Mouse (Mus musculus): ENCODE results near the gene Cacna1d.

Cacna1d gene

DNA sequence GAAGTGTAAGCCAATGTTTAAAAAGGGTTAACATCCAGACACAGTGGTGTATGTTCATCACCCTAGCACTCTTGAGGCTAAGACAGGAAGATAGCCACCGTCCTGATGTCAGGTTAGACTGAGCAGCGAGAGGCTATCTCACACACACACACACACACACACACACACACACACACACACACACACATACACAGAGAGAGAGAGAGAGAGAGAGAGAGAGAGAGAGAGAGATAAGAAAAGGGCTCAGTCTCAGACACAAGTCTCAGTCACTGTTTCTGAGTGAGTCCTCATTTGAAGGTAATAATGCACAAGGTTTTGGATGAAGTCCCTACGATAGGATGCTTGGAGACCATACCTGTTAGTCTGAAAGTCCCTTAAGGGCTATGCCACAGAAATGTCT is 322.9 kb downstream of the Cacna1d start:
- no peak for DNase-seq (ENCODE audit: low read depth, low spot score)

DNA sequence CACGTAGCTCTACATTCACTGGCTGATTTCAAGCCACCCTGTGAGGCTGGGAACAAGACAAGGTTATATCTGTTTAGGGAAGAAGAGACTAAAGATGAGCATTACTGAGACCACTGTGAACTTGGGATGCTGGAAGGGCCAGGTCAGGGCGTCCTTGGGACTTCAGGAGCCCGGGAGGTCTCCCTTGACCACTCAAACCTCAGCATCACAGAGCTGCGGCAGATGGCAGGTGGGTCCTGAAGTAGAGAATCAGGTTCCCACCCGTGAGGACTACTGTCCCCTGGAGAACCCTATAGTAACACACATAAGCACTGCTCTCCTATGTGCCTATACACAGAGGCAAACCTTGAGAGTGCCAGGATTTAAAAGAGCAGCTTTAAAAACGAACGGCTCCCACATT is 323.6 kb downstream of the Cacna1d start:
- DNase-seq (ENCODE audit: low read depth, low spot score), result no peak

DNA sequence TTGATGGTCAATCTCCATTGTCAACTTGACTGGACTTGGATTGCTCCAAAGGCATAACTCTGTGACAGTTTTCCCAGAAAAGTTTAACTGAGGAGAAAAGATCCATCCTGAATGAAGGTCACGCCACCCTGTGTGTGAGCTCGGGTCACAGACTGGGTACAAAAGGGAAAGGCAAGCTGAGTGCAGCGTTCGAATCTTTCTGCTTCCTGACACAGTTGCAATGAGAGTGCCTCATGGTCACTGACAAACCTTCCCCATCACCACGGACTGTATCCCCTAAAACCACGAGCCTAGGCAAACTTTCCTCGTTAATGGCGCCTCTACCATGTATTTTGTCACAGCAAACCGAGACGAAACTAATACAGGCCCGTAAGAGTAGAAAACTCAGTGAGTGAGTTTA is 325.2 kb downstream of the Cacna1d start:
- DNase-seq (ENCODE audit: low read depth, low spot score), result no peak

DNA sequence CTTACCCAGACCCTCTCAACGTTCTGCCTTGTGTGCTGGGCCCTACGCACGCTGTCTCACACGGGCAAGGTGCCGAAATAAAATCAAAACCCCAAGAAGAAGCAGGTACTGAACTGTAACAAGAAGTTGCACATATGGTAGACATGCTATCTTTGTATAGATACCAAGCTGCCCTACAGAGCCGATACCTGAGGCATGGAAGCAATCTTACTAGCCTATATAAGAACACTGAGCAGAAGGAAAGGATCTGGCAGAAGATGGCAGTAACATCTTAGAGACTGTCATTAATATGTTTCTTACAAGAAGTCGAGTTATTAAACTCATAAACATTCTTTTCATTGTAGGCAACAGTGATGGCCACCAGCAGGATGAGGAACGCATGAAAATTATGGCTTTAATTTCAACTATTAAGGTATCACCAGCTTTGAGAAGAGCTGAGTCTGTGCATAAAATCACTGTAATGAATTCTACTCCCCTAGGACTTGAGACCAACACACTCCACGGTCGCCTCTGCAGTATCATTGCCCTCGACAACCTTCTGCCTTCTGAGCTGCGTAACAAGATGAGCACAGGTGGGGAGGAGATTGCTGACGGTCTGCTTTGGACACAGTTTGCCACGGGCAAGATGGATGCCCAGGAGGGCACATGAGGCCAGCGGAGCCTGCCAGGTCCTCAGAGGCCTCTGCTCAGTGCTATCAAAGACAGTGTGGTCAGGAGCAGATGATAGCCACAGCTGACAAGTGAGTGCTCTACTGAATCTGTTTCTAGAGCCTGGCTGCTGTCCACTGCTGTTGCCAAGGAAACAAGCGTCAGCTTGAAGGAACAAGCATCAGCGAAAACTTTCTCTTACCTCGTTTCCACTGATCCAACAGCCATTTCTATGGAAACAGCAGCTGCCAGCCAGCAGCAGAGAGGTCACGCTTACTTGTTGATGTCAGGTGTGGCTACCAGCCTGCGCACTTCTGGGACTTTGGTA is 327.2 kb downstream of the Cacna1d start:
- DNase-seq (ENCODE audit: low read depth, low spot score), result no peak

DNA sequence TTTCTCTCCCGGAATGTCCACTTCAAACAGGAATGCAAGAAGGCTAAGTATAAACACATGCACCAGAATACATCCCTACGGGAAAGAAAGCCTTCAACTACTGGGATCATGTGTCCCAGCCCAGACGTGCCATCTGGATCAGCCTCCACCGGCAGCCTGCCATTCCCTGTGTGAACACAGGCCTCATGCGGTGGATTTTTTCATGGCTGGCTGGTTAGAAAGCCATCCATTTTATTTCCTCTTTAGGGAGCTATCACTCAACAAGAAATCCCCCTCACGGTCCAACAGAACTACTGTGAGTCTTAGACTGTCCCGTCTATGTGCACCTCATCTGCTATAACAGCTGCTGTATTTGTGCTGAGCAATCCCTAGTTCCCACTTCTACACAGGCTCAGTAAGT is 343.5 kb downstream of the Cacna1d start:
- DNase-seq (ENCODE audit: low read depth, low spot score), result no peak

DNA sequence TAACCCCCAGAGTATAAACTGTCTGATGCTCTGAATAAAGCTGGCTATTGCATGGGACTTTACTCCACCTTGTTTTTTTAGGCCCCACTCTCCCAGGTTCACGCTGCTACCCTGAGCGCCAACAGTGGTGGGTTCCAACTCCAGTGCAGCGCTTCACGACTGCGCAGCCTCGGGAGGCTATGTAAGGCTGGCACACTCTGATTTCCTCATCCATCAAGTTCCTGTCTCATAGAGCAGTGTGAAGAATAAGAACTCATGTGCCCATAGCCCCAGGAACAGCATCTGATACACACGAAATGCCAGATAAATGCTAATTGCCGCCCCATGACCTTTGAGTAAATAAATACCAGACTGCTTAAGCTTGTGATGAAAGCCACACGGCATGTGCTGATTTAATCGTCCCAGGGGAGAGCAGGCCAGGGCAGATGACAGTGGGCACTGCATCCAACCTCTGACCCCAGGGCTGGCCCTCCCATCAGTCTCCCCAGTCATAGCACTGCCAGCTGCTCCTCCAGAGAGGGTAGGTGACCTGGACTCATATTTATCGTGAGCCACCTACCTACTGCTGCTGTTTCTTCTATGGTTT is 352.8 kb downstream of the Cacna1d start:
- DNase-seq (ENCODE audit: low read depth, low spot score), result no peak

DNA sequence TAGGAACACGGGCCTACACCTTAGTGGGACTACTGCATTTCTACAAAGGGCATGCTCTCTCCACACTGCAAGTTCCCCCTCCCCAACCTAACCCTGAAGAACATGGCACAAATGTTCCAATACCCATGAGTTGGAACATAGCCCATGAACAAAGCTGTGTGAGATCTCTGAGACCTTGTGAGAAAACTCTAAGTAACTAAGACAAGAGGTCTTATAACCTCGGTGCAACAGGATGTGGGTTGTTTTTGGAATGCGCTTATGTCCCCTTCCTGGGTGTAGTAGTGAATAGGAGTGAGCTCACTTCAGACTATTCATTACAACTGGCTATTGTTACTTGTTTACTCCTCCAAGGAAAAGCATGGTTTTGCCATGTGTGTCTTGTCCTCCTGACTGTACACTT is 353.3 kb downstream of the Cacna1d start:
- DNase-seq (ENCODE audit: low read depth, low spot score), result no peak

DNA sequence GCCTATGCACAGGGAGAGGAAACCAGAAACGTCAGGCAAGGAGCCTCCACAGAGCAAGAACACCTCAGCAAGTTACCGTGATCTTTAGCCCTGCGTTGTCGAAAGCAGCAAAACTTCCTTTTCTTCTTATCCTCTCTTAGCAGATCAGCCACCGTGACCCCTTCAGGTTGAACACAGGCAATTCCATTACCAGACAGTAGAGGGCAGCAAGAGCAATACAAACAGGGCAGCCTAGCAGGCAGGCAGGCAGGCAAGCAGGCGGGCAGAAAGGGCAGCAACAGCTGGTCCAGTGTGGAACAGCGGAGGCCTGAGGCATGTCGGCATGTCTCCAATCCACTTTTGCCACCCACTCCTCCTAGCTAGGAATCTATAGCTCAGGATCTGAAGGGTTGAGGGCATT is 354.3 kb downstream of the Cacna1d start:
- DNase-seq (ENCODE audit: low read depth, low spot score), result peak; percentile 79

DNA sequence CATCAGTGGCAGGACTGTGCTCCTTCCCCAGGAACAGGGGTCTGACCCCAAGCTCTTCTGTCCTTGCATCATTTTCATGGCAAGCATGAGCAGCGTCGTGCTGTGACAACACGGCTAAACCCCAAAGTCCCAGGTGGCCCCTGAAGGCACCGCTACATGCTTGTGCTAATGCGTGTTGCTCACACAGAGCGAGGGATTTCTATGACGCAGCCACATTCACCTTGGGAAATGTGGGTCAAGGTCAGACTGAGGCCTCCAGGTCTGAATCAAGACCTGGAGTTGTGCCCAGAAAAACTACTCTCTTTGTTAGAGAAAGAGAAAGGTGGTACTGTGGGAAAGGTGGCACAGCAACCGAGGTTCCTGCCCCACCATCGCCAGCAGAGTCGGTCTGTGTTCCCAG is 355.9 kb downstream of the Cacna1d start:
- no peak for DNase-seq (ENCODE audit: low read depth, low spot score)

DNA sequence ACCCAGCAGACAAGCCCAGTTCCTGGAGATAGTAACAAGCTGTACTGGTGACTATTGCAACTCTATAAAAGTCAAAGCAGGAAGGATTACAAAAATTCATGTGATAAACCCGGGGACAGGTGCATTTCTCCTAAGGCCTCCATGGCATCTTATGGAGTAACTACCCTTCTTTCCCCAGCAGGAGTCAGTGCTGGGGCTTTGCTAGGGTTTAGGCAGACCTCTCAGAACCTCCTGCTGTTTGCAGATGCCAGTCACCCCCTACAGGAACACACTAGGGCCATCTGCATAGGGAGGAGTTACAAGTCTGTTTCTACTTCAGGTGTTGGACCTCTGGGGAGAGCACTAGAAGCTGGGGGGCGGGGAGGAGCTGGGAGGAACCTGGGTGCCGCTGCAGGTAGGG is 357.6 kb downstream of the Cacna1d start:
- peak; percentile 84 for DNase-seq (ENCODE audit: low read depth, low spot score)

DNA sequence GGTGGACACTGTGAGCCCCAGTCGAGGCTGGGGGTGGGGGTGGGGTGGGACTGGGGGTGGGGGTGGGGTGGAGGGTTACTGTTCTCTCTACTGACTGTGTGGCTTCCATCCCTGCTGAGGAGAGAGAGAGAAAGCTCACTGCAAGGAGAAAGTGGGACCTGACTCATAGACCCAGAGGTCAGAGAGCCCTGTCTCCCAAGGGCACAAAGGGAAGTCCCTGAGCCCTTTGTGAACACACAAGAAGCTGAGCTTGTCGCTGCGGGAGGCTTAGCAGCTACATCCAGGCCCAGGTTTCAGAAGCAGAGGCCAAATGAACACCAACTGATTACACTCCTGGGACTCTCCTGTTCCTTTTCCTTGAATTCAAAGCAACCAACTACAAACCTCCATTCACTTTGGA is 360.0 kb downstream of the Cacna1d start:
- no peak for DNase-seq (ENCODE audit: low read depth, low spot score)

DNA sequence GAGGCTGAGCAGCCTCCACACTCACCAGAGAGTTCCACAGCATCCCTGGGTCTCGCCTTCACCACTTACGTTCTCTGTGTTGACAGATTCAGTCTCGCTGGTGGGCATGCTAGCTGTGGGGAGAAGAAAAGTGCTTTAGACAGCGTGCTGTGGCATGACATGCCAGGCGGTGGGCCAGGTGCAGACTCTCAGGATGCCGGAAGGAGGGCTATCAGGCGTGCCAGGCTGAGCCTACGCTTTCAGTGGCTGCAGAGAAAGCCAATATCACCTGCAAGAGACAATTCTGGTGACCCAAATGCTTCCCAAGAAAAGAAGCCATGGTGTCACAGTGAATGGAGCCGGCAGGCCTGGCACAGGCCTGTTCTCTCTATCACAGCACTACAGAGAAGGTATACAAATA is 361.2 kb downstream of the Cacna1d start:
- no peak for DNase-seq (ENCODE audit: low read depth, low spot score)

DNA sequence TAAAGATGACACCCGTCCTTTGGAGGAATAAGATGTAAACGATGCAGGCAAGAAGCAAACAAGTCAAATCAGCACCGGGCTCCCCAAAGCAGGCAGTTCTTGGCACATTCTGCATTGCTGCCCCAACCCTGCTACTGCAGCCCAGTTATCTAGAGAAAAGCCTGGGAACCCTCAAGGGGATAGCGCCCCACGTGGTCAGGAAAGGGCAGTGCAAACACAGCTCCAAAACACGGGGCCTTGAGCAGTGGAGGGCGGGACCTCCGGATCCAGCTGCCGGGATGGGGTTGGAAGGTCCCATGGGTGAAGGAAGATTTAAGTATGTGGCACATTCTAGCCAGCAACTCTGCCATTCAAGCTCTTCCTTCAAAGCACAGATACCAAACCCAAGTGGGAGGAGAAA is 361.9 kb downstream of the Cacna1d start:
- DNase-seq (ENCODE audit: low read depth, low spot score), result peak; percentile 68

DNA sequence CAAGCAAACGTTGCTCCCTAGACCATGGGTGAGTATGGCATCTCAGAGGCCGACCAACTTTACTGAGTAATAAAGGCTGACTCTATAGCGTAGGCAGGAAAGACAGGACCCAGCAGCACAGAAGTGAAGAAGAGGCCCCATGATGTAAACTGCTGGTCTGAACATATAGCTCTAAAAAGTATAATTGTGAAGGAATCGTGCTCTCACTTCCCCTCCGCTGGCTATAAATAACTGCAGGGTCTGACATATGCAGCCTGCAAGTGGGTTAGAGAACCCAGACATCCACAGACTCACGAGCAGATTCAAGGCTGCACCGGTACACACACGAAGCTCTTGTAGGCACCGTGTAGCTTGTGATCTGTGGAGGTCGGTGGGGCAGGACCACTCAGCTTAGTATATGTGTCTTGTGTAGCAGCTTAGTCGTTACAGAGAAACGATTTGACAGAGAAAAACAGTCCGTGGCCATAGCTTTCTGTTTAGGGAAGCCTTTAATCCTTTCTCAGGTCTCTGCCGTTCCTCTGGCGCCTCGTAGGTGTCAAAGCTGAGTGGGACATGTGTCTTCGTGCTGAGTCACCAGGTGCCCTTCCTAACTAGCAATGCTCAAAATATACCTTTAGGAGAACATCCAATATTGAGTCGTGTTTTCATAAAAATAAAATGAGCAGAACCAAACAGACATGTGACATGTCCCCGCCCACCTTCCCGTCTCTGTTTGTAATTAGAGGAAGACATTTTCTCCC is 366.1 kb downstream of the Cacna1d start:
- DNase-seq (ENCODE audit: low read depth, low spot score), result no peak

DNA sequence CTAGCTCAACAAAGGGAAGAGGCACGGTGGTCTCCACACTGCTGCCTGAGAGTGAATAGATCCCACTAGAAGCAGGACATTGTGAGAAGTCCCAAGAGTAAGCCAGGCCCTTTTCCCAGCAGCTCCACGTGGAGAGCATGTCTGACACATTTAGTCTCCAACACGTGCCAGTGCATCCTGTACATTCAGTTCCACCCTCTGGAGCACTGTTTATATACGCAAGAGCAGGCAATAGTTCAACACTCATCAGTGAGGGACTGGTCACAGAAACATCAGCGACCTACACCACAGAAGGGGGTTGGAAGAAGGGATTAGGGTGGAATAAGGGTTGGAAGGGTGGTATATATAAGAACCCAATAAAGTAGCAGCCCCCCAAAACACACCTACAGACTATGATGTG is 371.2 kb downstream of the Cacna1d start:
- DNase-seq (ENCODE audit: low read depth, low spot score), result no peak

DNA sequence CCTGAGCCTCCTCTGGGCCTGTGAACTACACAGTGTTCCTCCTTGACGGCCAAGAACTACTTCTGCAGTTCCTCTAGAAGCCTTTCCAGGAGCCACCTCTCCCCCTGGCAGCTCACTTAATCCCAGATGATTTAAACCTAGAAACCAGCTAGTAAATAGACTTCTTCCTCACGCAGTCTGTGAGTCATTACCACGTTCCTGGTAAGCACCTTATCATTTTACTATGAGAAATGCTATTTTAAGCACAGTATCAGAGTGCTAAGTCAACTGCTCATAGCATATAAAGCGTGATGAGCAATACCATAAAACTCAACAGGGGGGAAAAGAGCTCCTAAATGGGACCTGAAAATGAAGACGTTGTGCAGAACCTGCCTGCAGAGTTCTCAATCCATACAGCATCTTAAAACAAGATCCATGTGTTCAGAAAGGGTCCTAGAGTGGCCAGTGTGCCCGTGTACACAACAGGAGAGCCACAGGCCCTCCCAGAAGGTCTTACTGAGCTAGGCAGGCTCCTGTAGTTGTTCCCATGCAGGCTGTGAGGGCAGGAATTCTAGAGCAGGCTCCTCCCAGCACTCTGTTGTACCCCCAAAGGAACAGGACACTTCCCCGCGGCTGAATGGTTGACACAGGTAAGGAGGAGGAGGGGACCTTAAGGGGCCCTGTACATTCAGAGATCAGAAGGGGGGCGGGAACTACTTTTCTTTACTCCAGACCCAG is 377.7 kb downstream of the Cacna1d start:
- DNase-seq (ENCODE audit: low read depth, low spot score), result no peak

DNA sequence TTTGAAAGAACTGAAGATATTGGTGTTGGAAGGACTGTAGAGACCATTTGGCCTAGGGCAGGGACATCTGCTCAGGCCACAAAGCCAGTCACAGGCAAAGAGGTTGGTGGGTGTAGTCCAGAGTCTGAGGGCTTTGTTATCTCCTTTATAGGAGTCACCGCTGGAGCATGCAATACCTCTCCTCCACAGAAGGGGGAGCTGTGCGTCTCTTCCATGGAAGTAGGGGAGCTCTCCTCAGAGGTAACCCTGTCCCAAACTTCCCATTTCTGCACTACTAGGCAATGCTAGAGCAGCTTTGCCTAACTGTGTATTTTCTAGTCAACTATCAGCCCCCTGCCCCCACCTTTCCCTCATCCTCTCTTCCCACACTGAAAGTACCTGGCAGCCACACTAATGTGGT is 382.2 kb downstream of the Cacna1d start:
- peak; percentile 67 for DNase-seq (ENCODE audit: low read depth, low spot score)

DNA sequence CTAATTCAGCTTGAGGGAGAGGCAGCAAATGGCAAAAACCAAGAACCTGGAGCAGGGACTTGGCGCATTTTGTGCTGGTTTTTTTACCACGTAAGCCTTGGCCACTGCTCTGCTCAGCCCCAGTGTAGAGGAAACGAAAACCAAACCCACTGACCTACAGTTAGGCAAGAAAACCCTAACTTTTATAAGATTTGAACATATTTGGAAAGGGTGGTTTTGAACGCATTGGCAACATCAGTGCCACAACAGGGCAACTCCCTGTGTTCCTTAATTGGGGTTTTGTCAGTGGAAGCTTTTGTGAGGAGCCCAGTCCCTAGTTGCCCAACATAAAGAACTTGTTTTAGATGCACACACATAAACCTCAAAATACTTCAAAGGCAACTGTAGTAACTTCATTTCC is 384.7 kb downstream of the Cacna1d start:
- no peak for DNase-seq (ENCODE audit: low read depth, low spot score)

DNA sequence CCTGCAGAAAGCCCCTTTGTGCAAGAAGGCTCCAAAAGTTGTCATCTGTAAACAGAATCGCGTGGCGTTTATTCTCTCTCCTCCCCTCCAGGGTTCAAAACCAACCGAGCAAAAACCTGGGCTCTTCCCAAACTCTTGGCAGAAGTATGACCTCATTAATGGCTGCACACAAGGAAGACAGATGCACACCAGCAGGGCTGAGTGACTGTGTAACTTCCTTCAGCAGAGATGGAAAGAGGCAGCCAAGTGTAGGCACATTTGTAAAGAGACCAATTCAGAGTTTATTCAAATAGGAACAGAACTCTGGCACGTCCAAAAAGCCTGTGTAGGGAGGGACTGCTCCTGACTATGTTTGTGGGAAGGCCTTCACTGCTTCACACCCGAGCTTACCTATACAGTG is 385.7 kb downstream of the Cacna1d start:
- DNase-seq (ENCODE audit: low read depth, low spot score), result no peak

DNA sequence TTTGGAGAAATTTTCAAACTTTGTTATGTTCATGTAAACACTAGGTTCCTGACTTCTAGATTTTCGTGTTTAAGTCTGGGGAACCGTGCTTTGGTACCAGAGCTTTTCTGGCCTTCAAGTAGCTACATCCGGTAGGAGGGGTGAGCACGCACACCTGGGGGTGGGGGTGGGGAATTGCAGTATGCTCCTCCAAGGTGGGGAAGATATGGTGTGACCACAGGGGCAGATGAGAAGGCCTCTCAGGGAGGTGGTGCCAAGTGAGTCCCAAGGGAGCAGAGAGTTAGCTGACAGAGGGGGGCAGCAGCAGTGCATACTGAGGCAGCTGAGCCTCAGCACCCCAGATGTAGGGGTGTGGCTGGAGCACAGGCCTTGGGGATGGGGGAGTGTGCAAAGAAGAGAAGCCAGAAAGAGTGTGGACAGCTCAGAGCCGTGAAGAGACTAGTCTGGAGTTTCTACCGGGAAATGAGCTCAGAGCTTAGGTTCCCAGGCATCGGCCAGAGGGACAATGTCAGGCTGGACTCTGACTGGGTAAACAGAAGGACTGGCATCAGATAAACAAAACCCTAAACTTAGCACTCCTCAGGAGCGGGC is 387.2 kb downstream of the Cacna1d start:
- no peak for DNase-seq (ENCODE audit: low read depth, low spot score)

DNA sequence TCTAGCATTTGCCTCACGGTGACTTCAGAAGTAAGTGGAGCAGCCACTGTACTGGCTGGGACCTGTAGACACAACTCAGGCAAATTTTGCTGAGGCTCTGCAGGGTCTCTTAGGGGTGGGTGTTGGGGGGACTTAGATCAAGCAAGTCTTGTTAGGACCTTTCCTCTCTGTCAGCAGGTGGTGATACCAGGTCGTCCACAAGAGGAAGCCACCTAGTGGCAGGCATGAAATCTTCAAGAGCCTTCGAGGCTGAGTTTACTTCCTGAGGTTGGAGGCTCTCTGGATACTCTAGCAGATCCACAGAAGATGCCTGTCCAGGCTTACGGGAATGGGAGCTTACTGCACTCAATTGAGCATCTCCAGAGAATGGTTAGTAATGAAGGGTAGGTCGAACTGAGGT is 394.0 kb downstream of the Cacna1d start:
- DNase-seq (ENCODE audit: low read depth, low spot score), result peak; percentile 44

DNA sequence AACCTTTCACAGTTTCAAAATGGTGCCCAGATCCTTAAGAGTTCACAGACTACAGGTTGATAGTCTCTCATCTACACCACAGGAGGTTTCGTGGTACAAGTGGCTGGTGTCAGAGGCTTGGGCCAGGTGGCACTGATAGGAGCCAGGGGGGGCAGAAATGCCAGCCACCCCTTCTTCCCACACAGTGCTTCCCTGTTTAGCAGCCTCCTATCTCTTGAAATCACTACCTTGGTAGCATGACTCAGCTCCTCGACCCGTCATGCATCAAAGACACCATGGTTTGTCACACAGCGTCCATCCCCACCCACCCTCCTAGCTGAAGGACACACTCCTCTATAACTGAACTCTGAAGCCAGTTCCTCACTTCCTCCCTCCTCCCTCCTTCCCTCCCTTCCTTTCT is 398.8 kb downstream of the Cacna1d start:
- DNase-seq (ENCODE audit: low read depth, low spot score), result no peak
